Mouse (Mus musculus): ENCODE data around the gene Asic2.

The Asic2 gene

GRCm38 (mm10) chr11:81064006-81064405 lies 904.3 kb downstream of the Asic2 start:
- H3K27me3 ChIP-seq (ENCODE audit: control insufficient read depth, insufficient read depth, low read length, poor library complexity, severe bottlenecking) = no peaks in the 10 kb centered on the region
- no peaks in the 10 kb centered on the region for H3K36me3 ChIP-seq (ENCODE audit: control insufficient read depth, insufficient read depth, low read length, poor library complexity, severe bottlenecking)

GRCm38 (mm10) chr11:81060077-81060476 lies 908.2 kb downstream of the Asic2 start:
- no peaks in the 10 kb centered on the region for H3K36me3 ChIP-seq (ENCODE audit: control insufficient read depth, insufficient read depth, low read length, poor library complexity, severe bottlenecking)
- DNase-seq (ENCODE audit: low read depth, low spot score) = no peak
- H3K27me3 ChIP-seq (ENCODE audit: control insufficient read depth, insufficient read depth, low read length, poor library complexity, severe bottlenecking) = no peaks in the 10 kb centered on the region

More at GRCm38 (mm10) chr11:81064006-81064405, 904.3 kb downstream of the Asic2 start:
- no peak for DNase-seq (ENCODE audit: low read depth, low spot score)

- no peak for DNase-seq (ENCODE audit: low read depth, low spot score)
Measured at GRCm38 (mm10) chr11:81059546-81059945, 908.7 kb downstream of the Asic2 start.

GRCm38 (mm10) chr11:81057506-81057905 lies 910.8 kb downstream of the Asic2 start:
- H3K27me3 ChIP-seq (ENCODE audit: control insufficient read depth, insufficient read depth, low read length, poor library complexity, severe bottlenecking) = no peaks in the 10 kb centered on the region
- no peaks in the 10 kb centered on the region for H3K36me3 ChIP-seq (ENCODE audit: control insufficient read depth, insufficient read depth, low read length, poor library complexity, severe bottlenecking)
- no peak for DNase-seq (ENCODE audit: low read depth, low spot score)

More at GRCm38 (mm10) chr11:81059546-81059945, 908.7 kb downstream of the Asic2 start:
- Histone ChIP-seq H3K27me3 (ENCODE audit: control insufficient read depth, insufficient read depth, low read length, poor library complexity, severe bottlenecking) (no peaks in the 10 kb centered on the region), H3K36me3 (ENCODE audit: control insufficient read depth, insufficient read depth, low read length, poor library complexity, severe bottlenecking) (no peaks in the 10 kb centered on the region)

GRCm38 (mm10) chr11:81056776-81057175 lies 911.5 kb downstream of the Asic2 start:
- no peaks in the 10 kb centered on the region for H3K36me3 ChIP-seq (ENCODE audit: control insufficient read depth, insufficient read depth, low read length, poor library complexity, severe bottlenecking)
- no peak for DNase-seq (ENCODE audit: low read depth, low spot score)

GRCm38 (mm10) chr11:81055446-81056145 lies 912.7 kb downstream of the Asic2 start:
- Histone ChIP-seq H3K27me3 (ENCODE audit: control insufficient read depth, insufficient read depth, low read length, poor library complexity, severe bottlenecking) (no peaks in the 10 kb centered on the region), H3K36me3 (ENCODE audit: control insufficient read depth, insufficient read depth, low read length, poor library complexity, severe bottlenecking) (no peaks in the 10 kb centered on the region)
- DNase-seq (ENCODE audit: low read depth, low spot score) = no peak

More at GRCm38 (mm10) chr11:81056776-81057175, 911.5 kb downstream of the Asic2 start:
- no peaks in the 10 kb centered on the region for H3K27me3 ChIP-seq (ENCODE audit: control insufficient read depth, insufficient read depth, low read length, poor library complexity, severe bottlenecking)

- Histone ChIP-seq H3K27me3 (ENCODE audit: control insufficient read depth, insufficient read depth, low read length, poor library complexity, severe bottlenecking) (no peaks in the 10 kb centered on the region), H3K36me3 (ENCODE audit: control insufficient read depth, insufficient read depth, low read length, poor library complexity, severe bottlenecking) (no peaks in the 10 kb centered on the region)
- no peak for DNase-seq (ENCODE audit: low read depth, low spot score)
Measured at GRCm38 (mm10) chr11:81053826-81054225, 914.4 kb downstream of the Asic2 start.

GRCm38 (mm10) chr11:81041671-81042070 lies 926.6 kb downstream of the Asic2 start:
- no peaks in the 10 kb centered on the region for H3K36me3 ChIP-seq (ENCODE audit: control insufficient read depth, insufficient read depth, low read length, poor library complexity, severe bottlenecking)
- no peaks in the 10 kb centered on the region; the same call in 1 of the 2 replicates for H3K27me3 ChIP-seq (ENCODE audit: control insufficient read depth, insufficient read depth, low read length, poor library complexity, severe bottlenecking)
- no peak for DNase-seq (ENCODE audit: low read depth, low spot score)

GRCm38 (mm10) chr11:81039976-81040375 lies 928.3 kb downstream of the Asic2 start:
- H3K27me3 ChIP-seq (ENCODE audit: control insufficient read depth, insufficient read depth, low read length, poor library complexity, severe bottlenecking) = no peaks in the 10 kb centered on the region; the same call in 1 of the 2 replicates
- DNase-seq (ENCODE audit: low read depth, low spot score) = no peak
- no peaks in the 10 kb centered on the region for H3K36me3 ChIP-seq (ENCODE audit: control insufficient read depth, insufficient read depth, low read length, poor library complexity, severe bottlenecking)

- H3K27me3 ChIP-seq (ENCODE audit: control insufficient read depth, insufficient read depth, low read length, poor library complexity, severe bottlenecking) = no peaks in the 10 kb centered on the region; the same call in 1 of the 2 replicates
- H3K36me3 ChIP-seq (ENCODE audit: control insufficient read depth, insufficient read depth, low read length, poor library complexity, severe bottlenecking) = no peaks in the 10 kb centered on the region
- no peak for DNase-seq (ENCODE audit: low read depth, low spot score)
Measured at GRCm38 (mm10) chr11:81032151-81032550, 936.1 kb downstream of the Asic2 start.

GRCm38 (mm10) chr11:81014776-81015175 lies 953.5 kb downstream of the Asic2 start:
- DNase-seq (ENCODE audit: low read depth, low spot score) = no peak
- H3K27me3 ChIP-seq (ENCODE audit: control insufficient read depth, insufficient read depth, low read length, poor library complexity, severe bottlenecking) = no peaks in the 10 kb centered on the region
- H3K36me3 ChIP-seq (ENCODE audit: control insufficient read depth, insufficient read depth, low read length, poor library complexity, severe bottlenecking) = no peaks in the 10 kb centered on the region

GRCm38 (mm10) chr11:81013501-81013900 lies 954.8 kb downstream of the Asic2 start:
- no peak for DNase-seq (ENCODE audit: low read depth, low spot score)
- Histone ChIP-seq H3K27me3 (ENCODE audit: control insufficient read depth, insufficient read depth, low read length, poor library complexity, severe bottlenecking) (no peaks in the 10 kb centered on the region), H3K36me3 (ENCODE audit: control insufficient read depth, insufficient read depth, low read length, poor library complexity, severe bottlenecking) (no peaks in the 10 kb centered on the region)

- no peaks in the 10 kb centered on the region for H3K27me3 ChIP-seq (ENCODE audit: control insufficient read depth, insufficient read depth, low read length, poor library complexity, severe bottlenecking)
- no peaks in the 10 kb centered on the region for H3K36me3 ChIP-seq (ENCODE audit: control insufficient read depth, insufficient read depth, low read length, poor library complexity, severe bottlenecking)
- no peak for DNase-seq (ENCODE audit: low read depth, low spot score)
Measured at GRCm38 (mm10) chr11:81010766-81011165, 957.5 kb downstream of the Asic2 start.

- H3K36me3 ChIP-seq (ENCODE audit: control insufficient read depth, insufficient read depth, low read length, poor library complexity, severe bottlenecking) = no peaks in the 10 kb centered on the region
- DNase-seq (ENCODE audit: low read depth, low spot score) = no peak
Measured at GRCm38 (mm10) chr11:81009366-81009765, 958.9 kb downstream of the Asic2 start.

GRCm38 (mm10) chr11:81005831-81006230 lies 962.4 kb downstream of the Asic2 start:
- H3K36me3 ChIP-seq (ENCODE audit: control insufficient read depth, insufficient read depth, low read length, poor library complexity, severe bottlenecking) = no peaks in the 10 kb centered on the region
- H3K27me3 ChIP-seq (ENCODE audit: control insufficient read depth, insufficient read depth, low read length, poor library complexity, severe bottlenecking) = no peaks in the 10 kb centered on the region
- DNase-seq (ENCODE audit: low read depth, low spot score) = no peak

More at GRCm38 (mm10) chr11:81009366-81009765, 958.9 kb downstream of the Asic2 start:
- no peaks in the 10 kb centered on the region for H3K27me3 ChIP-seq (ENCODE audit: control insufficient read depth, insufficient read depth, low read length, poor library complexity, severe bottlenecking)

Data from splenic B cell, adult 2 months (primary cell).